Mouse (Mus musculus) spleen, postnatal 10 days (tissue): ENCODE measurements around the gene Spta1.

Source experiments
- DNase-seq, 2 experiments: peaks; one replicate each; pipeline ENCODE4 v3.0.0; 2021 to 2022; ENCODE audit warnings: low spot score in 2 of 2

The Spta1 gene

GRCm38 (mm10) chr1:174172605-174173004 lies at the start of gene Spta1:
Gene Spta1, plus strand, starts transcription at chr1:174172776.
- peak; percentile 48 to 72 for DNase-seq

- no peak for DNase-seq
Observed at GRCm38 (mm10) chr1:174131217-174131616, 41.4 kb upstream of the Spta1 start, which contains the start of gene Olfr424. Gene Olfr424, plus strand, starts transcription at chr1:174131517.

- DNase-seq: no peak
Observed at GRCm38 (mm10) chr1:174131999-174132398, 40.6 kb upstream of the Spta1 start.

- DNase-seq: no peak
Observed at GRCm38 (mm10) chr1:174141384-174141783, 31.2 kb upstream of the Spta1 start.

GRCm38 (mm10) chr1:174146696-174147095 lies 25.9 kb upstream of the Spta1 start:
- no peak for DNase-seq

- DNase-seq: no peak
Observed at GRCm38 (mm10) chr1:174149289-174149688, 23.3 kb upstream of the Spta1 start.

GRCm38 (mm10) chr1:174155333-174155732 lies 17.2 kb upstream of the Spta1 start, which contains the start of gene Olfr420:
Gene Olfr420, plus strand, starts transcription at chr1:174155633.
- no peak for DNase-seq

GRCm38 (mm10) chr1:174157622-174158021 lies 15.0 kb upstream of the Spta1 start:
- no peak for DNase-seq

- no peak for DNase-seq
Observed at GRCm38 (mm10) chr1:174158512-174158911, 14.1 kb upstream of the Spta1 start.

GRCm38 (mm10) chr1:174159095-174159494 lies 13.5 kb upstream of the Spta1 start:
- DNase-seq: no peak

- DNase-seq: peak in 1 of 2 experiments; percentile 63
Observed at GRCm38 (mm10) chr1:174169024-174169423, 3.6 kb upstream of the Spta1 start.

GRCm38 (mm10) chr1:174170706-174171501 lies 1.7 kb upstream of the Spta1 start:
- no peak for DNase-seq

- DNase-seq: peak; percentile 58 to 85
Observed at GRCm38 (mm10) chr1:174171537-174171936, 1.0 kb upstream of the Spta1 start.

- no peak for DNase-seq
Observed at GRCm38 (mm10) chr1:174204699-174205098, 32.1 kb downstream of the Spta1 start.

GRCm38 (mm10) chr1:174212286-174212685 lies 39.7 kb downstream of the Spta1 start:
- DNase-seq: no peak

GRCm38 (mm10) chr1:174215270-174216038 lies 42.9 kb downstream of the Spta1 start:
- no peak for DNase-seq

- no peak for DNase-seq
Observed at GRCm38 (mm10) chr1:174216528-174217204, 44.1 kb downstream of the Spta1 start.

- no peak for DNase-seq
Observed at GRCm38 (mm10) chr1:174239916-174240315, 67.3 kb downstream of the Spta1 start.

GRCm38 (mm10) chr1:174244621-174245020 lies 72.0 kb downstream of the Spta1 start:
- DNase-seq: no peak

GRCm38 (mm10) chr1:174246080-174246479 lies 73.5 kb downstream of the Spta1 start:
- no peak for DNase-seq

- no peak for DNase-seq
Observed at GRCm38 (mm10) chr1:174247170-174247569, 74.6 kb downstream of the Spta1 start.

- no peak for DNase-seq
Observed at GRCm38 (mm10) chr1:174250376-174250775, 77.8 kb downstream of the Spta1 start.
